Mouse (Mus musculus) liver, postnatal 0 days (tissue): ENCODE results near the gene Naaa.

Source experiments
- CTCF ChIP-seq: sonication (generic); IDR thresholded peaks from 2 replicates; pipeline ENCODE4 v1.5.1; 2016; ENCODE audit warnings: antibody characterized with exemption, low read depth
- EP300 ChIP-seq: IDR thresholded peaks from 2 replicates; pipeline ENCODE4 v1.6.1; 2016; ENCODE audit warnings: antibody characterized with exemption, low read depth, mild to moderate bottlenecking

GRCm38 (mm10) chr5:92210205-92210604, 67.8 kb downstream of the Naaa start:
- TF ChIP-seq CTCF (no peak), EP300 (no peak)
